ENCODE assay signal across 30 mouse cellular contexts in genomic region chr2:69264069-69264618, GRCm38 (mm10). TPM values are rescaled to one million over a fixed set of nuclear protein-coding genes. Genes with fewer than 3 reads are reported as not detected.
"Had no signal": no experiment of that assay in that cellular context is flagged by ENCODE, and none has a peak within 500 bp of the region (broad histone marks: within the 10 kb centered on the region; RNA-seq: fewer than 3 reads in every experiment).

No protein-coding gene starts in this region.

- H3K9ac ChIP-seq: heart, embryonic 12.5 days; hindbrain, embryonic 12.5 days; hindbrain, embryonic 14.5 days; intestine, embryonic 15.5 days; limb, embryonic 12.5 days; liver, embryonic 13.5 days; liver, embryonic 15.5 days; liver, postnatal 0 days had no signal

- H3K4me1 ChIP-seq: heart, embryonic 10.5 days; heart, embryonic 12.5 days; hindbrain, embryonic 10.5 days; hindbrain, embryonic 12.5 days; intestine, embryonic 15.5 days; liver, embryonic 13.5 days; liver, embryonic 15.5 days had no signal

- H3K36me3 ChIP-seq: heart, embryonic 10.5 days; heart, embryonic 12.5 days; hindbrain, embryonic 10.5 days; hindbrain, embryonic 12.5 days; intestine, embryonic 15.5 days; limb, embryonic 10.5 days; limb, embryonic 12.5 days; liver, embryonic 13.5 days; liver, embryonic 15.5 days had no signal

- H3K4me2 ChIP-seq: heart, embryonic 12.5 days; hindbrain, embryonic 12.5 days; hindbrain, embryonic 14.5 days; intestine, embryonic 15.5 days; limb, embryonic 12.5 days; liver, embryonic 11.5 days; liver, embryonic 13.5 days; liver, embryonic 15.5 days had no signal

- ATAC-seq: hindbrain, embryonic 16.5 days; inflammation-experienced regulatory T-cells, adult 6 months; intestine, embryonic 15.5 days; intestine, postnatal 0 days; liver, postnatal 0 days had no signal

- H3K27me3 ChIP-seq: heart, embryonic 12.5 days; hindbrain, embryonic 12.5 days; intestine, embryonic 15.5 days; limb, embryonic 12.5 days; liver, embryonic 13.5 days; liver, embryonic 15.5 days had no signal

- H3K27ac ChIP-seq: gastrocnemius, adult 2 months; heart, embryonic 10.5 days; hindbrain, embryonic 10.5 days; hindbrain, embryonic 12.5 days; hindbrain, embryonic 14.5 days; intestine, embryonic 15.5 days; layer of hippocampus, adult 2 months; left cerebral cortex, adult 2 months; limb, embryonic 10.5 days; limb, embryonic 12.5 days; liver, embryonic 13.5 days; liver, embryonic 15.5 days had no signal

- H3K4me3 ChIP-seq: gastrocnemius, adult 2 months; heart, embryonic 10.5 days; heart, embryonic 12.5 days; hindbrain, embryonic 10.5 days; hindbrain, embryonic 12.5 days; intestine, embryonic 15.5 days; layer of hippocampus, adult 2 months; left cerebral cortex, adult 2 months; limb, embryonic 10.5 days; limb, embryonic 12.5 days; liver, embryonic 13.5 days; liver, embryonic 15.5 days had no signal

- DNase-seq: gastrocnemius, adult 2 months; gastrocnemius, postnatal 10 days; gastrocnemius, postnatal 25 days; heart, adult 18-20 months; heart, postnatal 10 days; heart, postnatal 4 days; kidney, adult 2 months; kidney, adult 9 months; kidney, postnatal 36 days; liver; liver, embryonic 13.5 days; liver, postnatal 0 days had no signal

- H3K9me3 ChIP-seq: heart, embryonic 10.5 days; heart, embryonic 12.5 days; hindbrain, embryonic 10.5 days; hindbrain, embryonic 12.5 days; intestine, embryonic 15.5 days; limb, embryonic 10.5 days; limb, embryonic 12.5 days; liver, embryonic 13.5 days; liver, embryonic 15.5 days had no signal

RNA-seq across cellular contexts. Expression of gene G6pc2, which starts 53.3 kb away (rescaled TPM):
- polyA plus RNA-seq: frontal cortex, adult 2 months; heart, embryonic 10.5 days; heart, embryonic 12.5 days; heart, embryonic 14.5 days; heart, embryonic 16.5 days; hindbrain, embryonic 10.5 days; inflammation-experienced regulatory T-cells, adult 6 months; intestine, postnatal 0 days; limb, embryonic 12.5 days; liver, embryonic 11.5 days; liver, embryonic 13.5 days; liver, embryonic 15.5 days; liver, postnatal 0 days had no signal
